Mouse (Mus musculus) heart, embryonic 11.5 days (tissue): ENCODE results near the gene Slc3a1. TPM values are rescaled to one million over a fixed set of nuclear protein-coding genes. Genes with fewer than 3 reads are reported as not detected.

Experiments
- ATAC-seq: fragments of 200-750 bp; cut with Nextera tagmentation; replicated peaks from 2 replicates; pipeline ENCODE4 v1.8.0; 2017; ENCODE audit warnings: moderate library complexity; ENCODE audit not compliant: insufficient number of reproducible peaks, low FRiP score, low TSS enrichment
- H3K27ac ChIP-seq: fragments of 300-500 bp; sonication (generic); 2 replicates; pipeline ENCODE4 v1.5.1; 2014; ENCODE audit warnings: mild to moderate bottlenecking, low read depth, low read length
- H3K27me3 ChIP-seq: fragments of 300-500 bp; sonication (generic); 2 replicates; pipeline ENCODE4 v1.6.1; 2014; ENCODE audit warnings: mild to moderate bottlenecking, low read length, mixed read lengths; ENCODE audit not compliant: control insufficient read depth, insufficient read depth
- H3K36me3 ChIP-seq: fragments of 300-500 bp; sonication (generic); 2 replicates; pipeline ENCODE4 v1.6.1; 2014; ENCODE audit warnings: mild to moderate bottlenecking, low read length, moderate library complexity, mixed read lengths; ENCODE audit not compliant: control insufficient read depth, insufficient read depth
- H3K4me1 ChIP-seq: fragments of 300-500 bp; sonication (generic); 2 replicates; pipeline ENCODE4 v1.6.1; 2014; ENCODE audit warnings: low read length; ENCODE audit not compliant: control insufficient read depth, insufficient read depth
- H3K4me2 ChIP-seq: fragments of 300-500 bp; sonication (generic); 2 replicates; pipeline ENCODE4 v1.6.1; 2014; ENCODE audit warnings: mild to moderate bottlenecking, moderate library complexity
- H3K4me3 ChIP-seq: fragments of 300-500 bp; sonication (generic); 2 replicates; pipeline ENCODE4 v1.5.1; 2014; ENCODE audit warnings: low read depth, low read length
- H3K9ac ChIP-seq: fragments of 300-500 bp; sonication (generic); 2 replicates; pipeline ENCODE4 v1.6.1; 2014; ENCODE audit warnings: mild to moderate bottlenecking, low read depth, low read length, moderate library complexity
- H3K9me3 ChIP-seq: fragments of 300-500 bp; sonication (generic); replicated peaks from 2 replicates; pipeline ENCODE4 v1.6.1; 2016; ENCODE audit warnings: low read length; ENCODE audit not compliant: control insufficient read depth
- WGBS: fragments of 180-500 bp; shearing (Covaris S2); extraction: QIAGEN DNeasy Blood & Tissue Kit; methylation state at CpG from one replicate; pipeline ENCODE4 v1.1.7; 2014; ENCODE audit not compliant: insufficient replicate concordance; 5-methylcytosine and 5-hydroxymethylcytosine counted together
- polyA plus RNA-seq: library from polyadenylated mRNA; unstranded; fragments of >200 nt; fragmentation: Nextera tagmentation; extraction: Ambion mirVana; gene quantifications from 2 replicates; pipeline ENCODE4 v1.2.1, GENCODE M21; 2014

Slc3a1 gene
- polyA plus RNA-seq, 1 experiment from 2014 or later = 0.17 TPM

DNA sequence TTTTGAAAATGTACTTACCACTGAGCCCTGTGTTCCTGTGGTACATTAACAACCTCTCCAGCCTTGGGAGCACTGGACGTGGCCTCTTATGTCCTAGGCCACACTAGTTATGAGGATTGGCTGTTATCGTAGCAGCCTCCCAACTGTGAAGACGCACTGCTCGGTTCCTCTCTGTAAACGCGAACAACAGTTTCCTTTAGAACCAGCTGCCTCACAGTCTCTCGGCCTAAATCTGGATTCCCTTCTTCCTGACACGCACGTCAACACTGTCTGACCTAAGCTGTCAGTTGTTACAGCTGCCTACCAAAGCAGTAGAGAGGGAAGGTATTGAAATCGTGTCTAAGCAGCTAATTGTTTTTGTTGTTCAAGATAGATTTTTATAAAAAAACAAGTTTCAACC is 28.5 kb upstream of the Slc3a1 start:
- Histone ChIP-seq H3K27ac (no peak overlapping the region), H3K36me3 (no peaks in the 10 kb centered on the region), H3K4me1 (peaks cover 9% of the 10 kb centered on the region), H3K9me3 (no peaks in the 10 kb centered on the region), H3K9ac (no peak overlapping the region), H3K27me3 (no peaks in the 10 kb centered on the region), H3K4me2 (no peak overlapping the region; the same call in 1 of the 2 replicates), H3K4me3 (no peak overlapping the region)
- 53% methylated on average over 10 of the region's 10 CpGs for WGBS
- ATAC-seq = no peak

DNA sequence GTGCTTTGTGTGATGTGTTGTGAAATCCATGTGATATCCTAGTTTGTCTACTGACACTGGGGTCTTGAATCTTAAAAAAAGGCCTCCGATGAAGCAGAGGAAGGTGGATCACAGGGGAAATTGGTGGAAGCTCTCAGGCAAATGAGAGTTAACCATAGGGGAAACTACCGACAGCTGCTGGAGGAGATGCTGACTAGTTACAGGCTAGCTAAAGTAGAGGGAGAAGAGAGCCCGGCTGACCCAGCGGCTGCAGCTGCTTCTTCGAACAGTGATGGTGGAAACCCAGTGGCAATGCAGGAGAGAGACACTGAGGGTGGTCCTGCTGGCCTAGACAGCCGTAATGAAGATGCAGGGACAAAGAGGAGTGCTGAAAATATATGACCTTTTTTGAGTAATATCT is 14.7 kb upstream of the Slc3a1 start:
- 83% methylated on average over 6 of the region's 6 CpGs for WGBS
- Histone ChIP-seq H3K4me2 (no peak overlapping the region), H3K4me1 (no peaks in the 10 kb centered on the region), H3K4me3 (no peak overlapping the region), H3K27ac (no peak overlapping the region), H3K27me3 (no peaks in the 10 kb centered on the region), H3K36me3 (peaks cover 6% of the 10 kb centered on the region; the same call in 1 of the 2 replicates), H3K9ac (no peak overlapping the region), H3K9me3 (no peaks in the 10 kb centered on the region)
- ATAC-seq = no peak

DNA sequence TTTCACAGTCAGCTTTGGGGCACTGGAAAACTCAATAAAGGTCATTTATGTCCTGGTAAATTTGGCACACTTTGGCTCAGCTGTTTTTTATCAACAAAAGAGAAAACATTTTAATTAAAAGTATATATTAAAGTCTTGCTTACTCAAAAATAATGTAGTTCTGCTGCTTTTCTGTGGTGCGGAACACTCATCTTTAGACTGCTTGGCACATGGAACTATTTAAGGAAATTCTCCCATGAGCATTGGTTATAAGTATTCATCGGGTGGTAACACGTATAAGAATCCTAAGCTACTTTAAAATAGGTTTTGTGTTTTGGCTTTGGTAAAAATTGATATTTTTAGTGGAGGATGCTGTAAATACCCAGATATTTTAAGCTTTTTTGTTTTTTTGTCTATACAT is 13.5 kb upstream of the Slc3a1 start:
- no peaks in the 10 kb centered on the region for H3K9me3 ChIP-seq
- peaks cover 6% of the 10 kb centered on the region; the same call in 1 of the 2 replicates for H3K36me3 ChIP-seq
- no peak overlapping the region for H3K4me2 ChIP-seq
- no peaks in the 10 kb centered on the region for H3K27me3 ChIP-seq
- no peak for ATAC-seq
- no peak overlapping the region for H3K9ac ChIP-seq
- no peak overlapping the region for H3K27ac ChIP-seq
- H3K4me3 ChIP-seq = no peak overlapping the region
- H3K4me1 ChIP-seq = no peaks in the 10 kb centered on the region
- WGBS = 96% methylated on average over 3 of the region's 3 CpGs

DNA sequence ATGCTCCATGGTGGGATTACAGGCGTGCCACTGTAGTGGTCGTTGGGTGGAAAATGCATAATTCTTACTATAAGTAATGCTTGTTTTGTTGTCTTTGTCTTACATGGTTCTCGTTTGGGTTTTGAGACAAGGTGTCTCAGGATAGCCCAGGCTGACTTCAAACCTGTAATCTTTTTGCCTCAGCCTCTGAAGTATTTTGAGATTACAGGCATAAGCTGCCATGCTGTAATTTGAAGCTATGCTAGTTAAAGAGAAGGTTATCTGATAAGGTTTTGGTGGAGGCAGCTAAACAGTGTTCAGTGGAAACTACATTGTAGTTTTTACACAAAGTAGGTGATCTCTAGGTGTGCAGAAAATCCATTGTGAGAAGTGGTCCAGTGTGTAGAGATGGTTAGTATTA is 9.8 kb upstream of the Slc3a1 start:
- Histone ChIP-seq H3K9ac (no peak overlapping the region), H3K4me2 (no peak overlapping the region), H3K4me3 (no peak overlapping the region), H3K36me3 (no peaks in the 10 kb centered on the region), H3K27ac (no peak overlapping the region), H3K27me3 (no peaks in the 10 kb centered on the region), H3K9me3 (no peaks in the 10 kb centered on the region), H3K4me1 (no peaks in the 10 kb centered on the region)
- no peak for ATAC-seq
- WGBS = 83% methylated on average over 3 of the region's 3 CpGs

DNA sequence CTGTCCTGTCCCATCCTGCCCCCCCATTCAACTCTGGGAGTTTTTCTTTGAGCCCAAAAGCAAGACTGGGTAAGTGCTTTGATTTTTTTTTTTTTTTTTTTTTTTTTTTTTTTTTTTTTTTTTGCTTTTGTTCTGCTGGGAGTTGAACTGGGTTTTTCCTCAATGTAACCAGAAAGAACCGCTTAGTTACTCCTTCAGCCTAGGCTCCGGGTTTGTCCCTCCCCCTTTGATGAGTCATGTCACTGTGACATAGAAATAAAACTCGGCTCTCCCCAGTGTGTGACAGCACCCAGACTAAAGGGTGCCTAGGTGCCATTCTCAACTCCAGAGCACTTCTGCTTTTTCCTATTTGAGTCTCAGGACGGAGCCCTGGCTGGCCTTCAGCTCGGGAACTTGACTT is 9.4 kb upstream of the Slc3a1 start:
- H3K9ac ChIP-seq = no peak overlapping the region
- H3K27ac ChIP-seq = no peak overlapping the region
- H3K4me2 ChIP-seq = no peak overlapping the region
- H3K36me3 ChIP-seq = no peaks in the 10 kb centered on the region
- no peak overlapping the region for H3K4me3 ChIP-seq
- no peaks in the 10 kb centered on the region for H3K9me3 ChIP-seq
- 71% methylated on average over 5 of the region's 5 CpGs for WGBS
- no peaks in the 10 kb centered on the region for H3K27me3 ChIP-seq
- H3K4me1 ChIP-seq = no peaks in the 10 kb centered on the region
- ATAC-seq = no peak

DNA sequence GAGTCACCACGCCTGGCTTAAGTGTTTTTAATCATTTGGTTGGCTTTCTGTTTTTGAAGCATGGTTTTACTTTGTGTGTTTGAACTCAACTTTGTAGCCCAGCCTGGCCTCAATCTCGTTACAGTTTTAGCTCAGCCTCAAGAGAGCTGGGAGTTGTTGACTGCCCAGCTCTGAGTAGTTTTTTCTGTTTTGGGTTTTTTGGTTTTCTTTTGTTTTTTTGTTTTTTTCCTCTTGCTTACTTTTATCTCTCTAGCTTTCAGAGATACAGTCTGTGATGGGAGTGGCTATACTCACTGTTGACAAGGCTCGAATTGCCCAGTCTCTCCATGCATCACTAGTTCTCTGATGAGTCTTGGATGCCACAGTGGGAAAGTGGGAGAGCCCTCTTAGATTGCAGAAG is 7.8 kb upstream of the Slc3a1 start:
- Histone ChIP-seq H3K4me1 (no peaks in the 10 kb centered on the region), H3K27ac (no peak overlapping the region), H3K9me3 (no peaks in the 10 kb centered on the region), H3K36me3 (no peaks in the 10 kb centered on the region), H3K4me2 (no peak overlapping the region), H3K27me3 (no peaks in the 10 kb centered on the region), H3K9ac (no peak overlapping the region), H3K4me3 (no peak overlapping the region)
- 80% methylated on average over 3 of the region's 3 CpGs for WGBS
- no peak for ATAC-seq

DNA sequence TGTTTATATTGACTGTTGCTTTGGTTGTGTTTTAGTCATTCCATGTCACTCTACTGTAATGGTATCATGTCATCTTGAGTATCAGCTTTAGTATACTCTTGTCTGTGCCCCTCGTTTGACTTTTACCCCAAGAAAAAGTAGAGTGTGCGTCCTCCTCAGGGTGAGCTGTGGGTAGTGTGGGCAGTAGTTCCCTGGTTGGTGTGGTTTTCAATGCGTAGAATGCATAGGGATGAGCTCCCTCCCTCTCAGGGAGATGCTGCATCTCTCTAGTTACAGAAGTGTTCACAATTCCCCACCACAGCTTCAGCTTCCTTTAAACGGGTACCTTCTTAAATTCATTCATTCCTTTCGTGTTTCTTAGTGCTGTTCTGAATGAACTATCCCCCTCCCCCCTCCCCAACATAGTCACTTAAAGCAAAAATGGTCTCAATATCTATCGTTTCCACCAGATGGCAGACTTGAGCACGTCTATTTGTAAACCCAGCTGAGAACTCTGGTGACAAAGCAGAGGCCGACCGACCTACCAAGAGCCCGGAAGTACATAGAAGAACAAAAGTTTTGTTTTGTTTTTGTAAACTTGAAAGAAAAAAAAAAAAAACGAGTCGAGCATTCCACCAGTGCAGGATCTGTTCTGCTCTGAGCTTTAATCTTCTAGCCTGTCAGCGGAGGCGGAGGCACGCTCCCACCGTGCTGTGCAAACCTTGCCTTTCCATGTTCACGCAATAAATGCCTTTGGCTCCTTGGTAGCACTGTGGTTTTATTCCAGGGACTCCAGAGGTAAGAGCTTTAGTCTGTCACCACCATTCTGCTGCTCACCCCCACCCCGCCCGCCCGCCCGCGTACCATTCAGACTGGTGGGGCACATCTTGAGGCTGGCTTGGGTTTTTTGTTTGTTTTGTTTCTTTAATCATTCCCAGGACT is 4.7 kb upstream of the Slc3a1 start:
- Histone ChIP-seq H3K27ac (no peak overlapping the region), H3K4me3 (no peak overlapping the region), H3K27me3 (no peaks in the 10 kb centered on the region), H3K36me3 (no peaks in the 10 kb centered on the region), H3K9me3 (no peaks in the 10 kb centered on the region), H3K4me1 (no peaks in the 10 kb centered on the region), H3K9ac (no peak overlapping the region), H3K4me2 (no peak overlapping the region; the same call in 1 of the 2 replicates)
- ATAC-seq = no peak
- WGBS = 63% methylated on average over 22 of the region's 22 CpGs

DNA sequence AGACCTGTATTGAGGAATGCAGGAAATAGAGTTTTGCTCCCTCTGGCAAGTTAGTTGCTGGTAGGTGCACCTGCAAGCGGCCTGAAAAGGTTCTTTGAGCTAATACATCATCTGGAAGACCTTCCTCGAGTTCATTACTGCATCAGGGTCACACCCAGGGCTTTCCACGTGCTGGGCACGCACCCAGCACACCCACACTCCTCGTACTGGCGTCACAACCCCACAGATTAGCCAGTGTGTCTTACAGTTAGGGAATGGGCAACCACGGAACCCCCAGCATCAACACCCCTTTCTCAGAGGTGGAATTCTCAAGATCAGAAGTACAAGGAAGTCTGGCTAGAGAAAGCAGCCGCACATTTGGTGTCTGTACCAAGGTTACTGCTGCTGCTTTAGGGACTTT is 3.9 kb upstream of the Slc3a1 start:
- Histone ChIP-seq H3K9ac (no peak overlapping the region), H3K4me2 (no peak overlapping the region), H3K4me1 (no peaks in the 10 kb centered on the region), H3K9me3 (no peaks in the 10 kb centered on the region), H3K27ac (no peak overlapping the region), H3K27me3 (no peaks in the 10 kb centered on the region), H3K36me3 (no peaks in the 10 kb centered on the region), H3K4me3 (no peak overlapping the region)
- ATAC-seq = no peak
- WGBS = 88% methylated on average over 8 of the region's 8 CpGs

DNA sequence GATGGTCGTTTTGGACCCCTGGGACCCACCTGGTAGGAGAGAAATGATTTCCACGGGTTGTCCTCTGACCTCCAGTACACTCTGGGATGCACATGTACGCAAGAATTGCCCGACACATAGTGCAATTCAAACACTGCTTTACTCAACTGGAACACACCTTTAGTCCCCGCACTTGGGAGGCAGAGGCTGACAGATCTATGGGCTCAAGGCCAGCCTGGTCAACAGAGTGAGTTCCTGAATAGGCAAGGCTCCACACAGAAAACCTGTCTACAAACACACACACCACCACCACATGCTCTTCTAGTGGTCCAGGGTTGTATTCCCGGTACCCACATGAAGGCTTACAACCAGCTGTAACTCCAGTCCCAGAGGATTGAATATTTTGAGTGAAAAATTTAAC is 3.0 kb upstream of the Slc3a1 start:
- Histone ChIP-seq H3K4me2 (no peak overlapping the region), H3K27me3 (no peaks in the 10 kb centered on the region), H3K36me3 (no peaks in the 10 kb centered on the region), H3K9ac (no peak overlapping the region), H3K27ac (no peak overlapping the region), H3K4me1 (no peaks in the 10 kb centered on the region), H3K9me3 (no peaks in the 10 kb centered on the region), H3K4me3 (no peak overlapping the region)
- WGBS = 92% methylated on average over 6 of the region's 6 CpGs
- ATAC-seq = no peak
